Mouse (Mus musculus) urinary bladder, postnatal 10 days (tissue): ENCODE data around the gene Tcf12.

Experiments
- DNase-seq: peaks from one replicate; pipeline ENCODE4 v3.0.0; 2022; ENCODE audit warnings: low spot score

Gene Tcf12

DNA sequence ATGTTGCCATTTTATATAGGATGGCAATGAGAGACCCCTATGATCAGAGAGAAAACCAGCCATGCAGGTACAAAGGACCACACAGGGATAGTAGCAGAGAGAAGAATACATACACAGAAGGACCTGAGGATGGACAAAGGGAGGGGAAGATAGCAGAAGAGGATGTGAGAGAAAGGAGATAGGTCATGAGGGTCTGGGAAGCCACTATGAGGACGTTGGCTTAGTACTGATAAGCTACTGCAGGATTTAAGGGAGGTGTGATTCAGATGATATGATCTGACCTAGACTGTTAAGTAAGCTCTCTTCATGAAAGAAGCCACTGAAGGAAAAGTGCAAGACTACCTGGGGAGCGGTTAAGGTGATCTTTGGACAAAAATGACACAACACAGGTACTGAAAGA is 205.1 kb downstream of the Tcf12 start:
- DNase-seq: no peak

- DNase-seq: no peak
Observed at GRCm38 (mm10) chr9:71898852-71899251, 212.8 kb downstream of the Tcf12 start.

DNA sequence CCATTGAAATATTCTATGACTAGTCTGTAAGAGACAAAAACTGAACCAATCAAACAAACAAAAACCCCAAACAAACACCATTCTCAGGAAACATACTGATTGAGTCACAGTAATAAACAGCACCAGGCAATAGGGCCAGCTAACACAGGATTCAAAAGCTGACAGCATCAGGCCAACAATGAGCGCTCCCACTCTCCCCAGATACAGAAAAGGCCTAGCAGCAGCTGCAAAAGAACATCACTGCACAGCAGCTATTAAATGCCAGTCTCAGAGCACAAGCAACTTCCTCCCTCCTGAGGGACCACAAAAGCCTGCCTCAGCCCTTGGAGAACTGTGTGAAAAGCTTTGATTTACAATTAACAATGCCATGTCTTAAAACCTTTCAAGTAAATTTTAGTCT is 214.3 kb downstream of the Tcf12 start:
- no peak for DNase-seq

DNA sequence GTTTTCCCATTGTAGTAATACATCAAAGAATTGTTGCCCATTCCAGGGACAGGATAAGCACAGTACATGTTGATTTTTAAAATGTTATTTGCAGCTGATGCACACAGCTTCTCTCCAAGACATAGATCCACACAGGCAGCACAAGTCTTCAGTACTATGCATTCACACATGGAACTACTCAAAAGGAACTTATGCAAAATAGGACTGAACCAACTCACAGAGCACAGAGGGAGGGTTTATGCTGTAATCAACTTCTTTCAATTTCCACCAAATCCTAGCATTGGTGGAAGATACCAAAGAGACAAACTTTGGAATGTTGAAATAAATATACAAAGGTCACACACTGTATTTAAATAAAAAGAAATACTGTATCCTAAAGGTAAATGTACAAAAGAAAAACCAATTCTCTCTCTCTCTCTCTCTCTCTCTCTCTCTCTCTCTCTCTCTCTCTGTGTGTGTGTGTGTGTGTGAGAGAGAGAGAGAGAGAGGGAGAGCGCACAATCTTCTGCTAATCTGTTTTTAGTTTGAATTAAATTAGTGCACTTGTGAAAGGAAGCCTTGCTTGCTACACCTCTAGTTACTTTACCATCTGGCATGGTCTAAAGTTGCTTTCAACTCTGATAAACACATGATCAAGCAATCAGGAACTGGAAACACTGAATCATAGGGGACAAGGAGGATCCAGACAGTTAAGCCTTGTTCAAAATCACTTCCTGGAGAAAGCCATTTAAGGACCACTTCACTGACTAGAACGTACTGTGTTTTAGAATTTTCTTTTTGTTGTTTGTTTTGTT is 215.5 kb downstream of the Tcf12 start:
- no peak for DNase-seq

GRCm38 (mm10) chr9:71895291-71895690 is 216.4 kb downstream of the Tcf12 start:
- DNase-seq: no peak

GRCm38 (mm10) chr9:71894943-71895286 is 216.8 kb downstream of the Tcf12 start:
- DNase-seq: no peak

DNA sequence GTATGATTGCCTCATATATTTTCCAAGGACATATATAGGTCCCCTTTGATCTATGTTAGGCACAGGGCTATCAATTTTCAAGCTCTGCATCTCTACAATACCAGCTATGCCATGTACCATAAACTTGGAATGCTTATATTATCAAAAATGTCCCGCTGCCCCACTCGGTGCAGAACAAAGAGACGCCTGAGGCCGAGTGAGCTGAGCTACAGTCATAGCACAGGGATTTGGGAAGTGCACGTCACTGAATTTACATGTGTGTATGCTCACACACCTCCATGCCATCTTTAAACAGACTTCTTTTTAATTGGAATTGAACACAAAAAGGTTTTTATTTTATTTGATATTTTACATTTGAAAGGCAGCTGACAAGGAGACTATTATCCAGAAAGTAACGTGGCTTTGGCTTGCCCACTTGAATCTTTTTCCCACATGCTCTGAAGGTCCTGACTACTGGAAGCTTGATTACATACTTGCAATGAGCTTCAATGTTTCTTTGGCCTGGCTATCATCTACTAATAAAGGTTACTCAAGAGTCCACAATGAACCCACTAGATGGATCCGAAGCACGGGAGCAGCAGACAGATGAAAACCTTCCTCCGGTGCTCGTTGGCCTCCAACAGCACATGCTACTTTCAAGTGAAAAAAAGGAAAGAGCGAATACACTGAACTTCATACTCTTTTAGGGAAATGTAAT is 217.3 kb downstream of the Tcf12 start:
- no peak for DNase-seq

DNA sequence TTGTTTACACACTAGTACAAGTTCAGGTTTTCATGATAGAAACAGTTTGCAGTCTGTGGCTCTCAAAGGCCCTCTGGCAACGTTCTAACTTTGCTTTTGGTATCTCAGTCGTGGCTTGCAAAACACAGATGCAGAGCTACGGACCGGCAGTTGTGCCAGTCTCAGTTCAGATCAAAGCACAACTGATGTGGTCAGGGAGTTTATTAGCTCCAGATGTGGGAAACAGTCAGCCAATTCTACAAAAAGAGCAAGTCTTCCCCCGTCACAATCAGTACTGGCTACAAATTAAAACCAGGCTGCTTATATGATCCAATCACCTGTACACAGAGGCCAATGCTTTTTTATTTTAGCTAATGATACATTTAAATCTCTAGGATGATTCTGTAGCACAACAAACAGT is 223.2 kb downstream of the Tcf12 start:
- DNase-seq: no peak

DNA sequence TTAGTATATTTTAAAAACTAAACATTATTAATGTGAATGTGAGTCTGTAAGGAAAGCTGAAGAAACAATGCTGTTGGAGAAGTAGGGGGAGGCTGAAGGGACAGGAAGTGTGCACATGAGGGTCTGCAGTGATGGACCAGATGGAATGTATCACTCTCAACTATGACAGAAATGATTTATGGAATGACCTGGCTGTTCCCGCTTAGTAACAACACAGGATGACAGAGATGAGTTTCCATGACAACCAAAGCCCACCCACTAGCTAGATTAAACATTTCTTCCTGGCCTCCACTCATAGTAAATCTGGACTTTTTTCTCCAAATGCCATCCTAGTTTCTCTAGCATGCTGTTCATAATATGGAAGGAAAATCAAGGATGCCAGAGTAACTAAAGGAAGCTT is 231.0 kb downstream of the Tcf12 start:
- DNase-seq: no peak

GRCm38 (mm10) chr9:71879972-71880371 is 231.7 kb downstream of the Tcf12 start:
- no peak for DNase-seq

DNA sequence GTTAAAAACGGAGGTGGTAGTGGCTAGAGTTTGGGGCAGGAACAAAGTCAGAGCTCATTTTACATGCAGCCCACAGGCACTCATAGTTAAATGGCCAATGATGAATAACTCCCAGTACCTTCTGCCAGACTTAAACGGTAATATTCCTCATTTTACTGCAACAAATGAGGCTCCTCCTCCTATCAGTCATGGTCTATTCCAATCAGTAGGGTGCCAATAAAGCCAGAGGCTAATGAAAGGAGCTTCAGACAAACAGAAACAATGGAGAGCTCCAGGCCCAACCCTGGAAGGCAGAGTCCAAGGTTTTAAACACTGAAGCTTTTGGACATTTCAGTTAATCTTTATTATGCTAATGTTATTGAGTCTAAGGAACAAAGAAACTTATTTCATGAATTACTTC is 232.3 kb downstream of the Tcf12 start:
- no peak for DNase-seq

GRCm38 (mm10) chr9:71877867-71878266 is 233.8 kb downstream of the Tcf12 start:
- DNase-seq: no peak

GRCm38 (mm10) chr9:71874761-71875160 is 236.9 kb downstream of the Tcf12 start:
- DNase-seq: no peak

DNA sequence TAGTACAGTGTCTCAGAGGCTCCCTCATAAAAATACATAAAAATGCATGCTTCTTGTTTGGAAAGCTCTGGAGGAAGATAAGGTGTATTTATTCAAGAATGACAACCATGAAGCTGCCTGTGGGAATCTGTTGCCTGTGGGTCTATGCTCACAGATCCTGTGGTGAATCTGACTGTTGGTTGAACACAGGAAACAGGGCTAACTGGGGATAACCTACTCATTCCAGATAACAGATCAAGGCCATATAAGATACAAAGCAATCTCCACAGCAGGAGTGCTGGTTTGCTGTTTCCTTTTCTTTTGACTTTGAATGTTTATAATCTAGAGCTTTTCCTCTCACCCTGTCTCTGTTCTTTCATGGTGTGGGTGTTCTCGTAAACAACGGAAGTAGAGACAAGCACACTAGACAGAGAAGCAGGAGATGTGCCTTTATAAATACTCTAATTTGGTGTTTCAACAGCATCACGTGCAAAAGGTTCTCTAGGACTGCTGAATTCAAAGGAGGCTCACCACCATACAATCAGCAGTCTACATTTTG is 237.6 kb downstream of the Tcf12 start:
- DNase-seq: no peak

DNA sequence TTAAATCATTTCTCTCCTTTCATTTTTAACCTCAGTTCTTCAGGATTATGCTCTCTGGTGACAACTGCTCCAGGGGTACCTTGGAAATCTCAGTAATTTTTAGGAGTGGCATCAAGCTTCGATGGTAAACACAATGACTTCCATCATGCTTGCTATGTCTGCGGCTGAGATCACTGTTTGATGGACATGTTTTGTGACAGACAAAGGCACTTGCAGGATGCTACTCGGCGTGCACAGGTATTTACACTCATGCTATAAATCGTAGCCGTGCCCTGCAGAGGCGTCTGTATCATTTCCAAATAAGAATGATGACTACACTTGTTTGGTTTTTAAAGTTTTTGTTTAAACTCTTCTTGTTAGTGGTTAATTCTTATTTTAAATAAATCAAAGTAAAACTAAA is 248.3 kb downstream of the Tcf12 start:
- no peak for DNase-seq

DNA sequence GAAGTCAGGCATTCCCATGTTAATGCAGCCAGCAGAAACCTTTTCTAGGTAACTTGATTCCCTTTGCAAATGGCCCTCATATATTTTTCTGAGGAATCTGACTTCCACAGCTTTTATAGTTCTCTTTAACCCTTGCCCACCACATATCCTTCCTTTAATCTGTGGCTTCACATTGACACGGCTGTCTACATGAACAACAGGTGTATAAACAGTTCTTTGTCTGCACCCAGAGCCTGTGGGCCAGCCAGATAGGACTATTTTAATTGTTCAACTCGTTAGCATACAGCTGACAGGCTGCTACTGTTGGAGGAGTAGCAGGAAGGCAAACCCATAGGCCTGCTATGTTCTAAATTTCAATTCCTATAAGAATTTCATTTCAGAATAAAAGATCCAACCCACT is 250.0 kb downstream of the Tcf12 start:
- DNase-seq: no peak

DNA sequence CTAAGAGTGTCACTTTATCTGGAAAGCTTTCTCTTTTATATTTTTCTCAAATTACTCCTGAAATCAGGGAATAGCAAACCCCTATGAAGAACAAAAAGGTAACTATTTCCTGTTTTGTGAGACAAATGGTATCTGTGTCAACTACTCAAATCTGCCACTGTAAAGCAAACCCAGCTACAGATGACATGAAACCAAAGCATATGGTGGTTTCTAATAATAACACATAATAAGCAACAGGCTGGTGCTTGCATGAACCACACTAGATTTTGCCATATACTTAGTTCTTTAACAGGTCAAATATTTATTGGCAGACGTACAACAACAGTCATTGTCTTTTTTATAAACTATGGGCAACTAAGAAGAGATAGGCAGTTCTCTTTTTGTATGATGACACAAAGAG is 253.7 kb downstream of the Tcf12 start:
- DNase-seq: no peak

- DNase-seq: no peak
Observed at GRCm38 (mm10) chr9:71853904-71854303, 257.8 kb downstream of the Tcf12 start.

DNA sequence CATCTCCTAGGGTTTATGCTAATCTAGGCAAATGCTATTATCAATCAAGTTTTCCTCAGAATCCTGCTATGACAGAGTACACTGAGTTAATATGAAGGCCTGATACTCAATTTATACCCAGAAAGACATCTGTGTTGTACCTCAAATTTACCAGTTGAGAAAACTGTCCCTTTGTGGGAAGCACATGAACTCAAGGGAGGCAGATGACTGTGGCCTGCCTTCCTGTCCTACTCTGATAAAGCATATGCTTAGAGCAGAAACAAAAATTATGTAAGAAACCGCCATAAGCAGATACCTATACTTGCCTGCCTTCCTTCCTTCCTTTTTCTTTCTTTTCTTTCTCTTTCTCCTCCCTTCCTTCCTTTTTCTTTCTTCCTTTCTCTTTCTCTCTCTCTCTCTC is 261.4 kb downstream of the Tcf12 start:
- no peak for DNase-seq

DNA sequence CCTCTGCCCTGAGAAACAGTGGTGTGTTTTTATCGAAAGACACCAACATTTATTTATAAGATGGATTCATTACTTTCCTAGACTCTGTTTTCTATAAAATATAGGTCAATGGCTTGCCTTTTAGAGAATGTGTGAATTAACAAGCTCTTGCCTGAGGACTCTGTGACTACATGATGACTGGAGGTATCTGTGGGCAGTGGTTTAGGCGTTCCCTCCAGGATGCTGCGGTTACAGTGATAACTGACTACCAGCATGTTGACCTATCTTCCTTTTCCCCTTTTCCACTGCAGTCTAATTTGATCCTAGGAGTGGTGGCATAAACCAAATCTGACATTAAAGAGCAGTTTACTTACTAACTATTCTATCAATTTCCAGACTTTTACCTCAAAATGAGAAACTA is 263.3 kb downstream of the Tcf12 start:
- no peak for DNase-seq

- no peak for DNase-seq
Observed at GRCm38 (mm10) chr9:71847921-71848320, 263.8 kb downstream of the Tcf12 start.

GRCm38 (mm10) chr9:71841850-71842249 is 269.8 kb downstream of the Tcf12 start:
- no peak for DNase-seq

DNA sequence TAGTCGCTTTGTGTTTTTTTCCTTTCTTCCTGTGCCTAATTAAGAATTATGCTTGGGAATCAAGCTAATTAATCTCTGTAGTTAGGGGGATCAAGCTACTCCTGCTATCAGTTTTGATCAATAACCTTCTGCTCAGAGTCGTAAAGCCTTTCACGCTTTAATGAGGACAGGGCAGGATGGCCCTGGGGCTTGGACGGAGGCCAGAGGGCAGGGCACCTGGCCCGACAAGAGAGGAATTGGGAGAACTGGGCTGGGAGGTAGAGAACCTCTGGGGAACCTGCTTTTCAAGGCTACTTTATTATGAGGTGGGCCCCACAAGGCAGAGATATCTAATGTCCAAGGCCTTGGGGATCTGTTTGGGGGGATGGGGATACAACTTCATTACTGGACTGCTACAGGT is 274.3 kb downstream of the Tcf12 start:
- DNase-seq: no peak

- DNase-seq: no peak
Observed at GRCm38 (mm10) chr9:71836366-71836765, 275.3 kb downstream of the Tcf12 start.
